Mouse (Mus musculus) myocyte (in vitro differentiated cells): ENCODE data around the gene Ank3.

Experiments
- E2F4 ChIP-seq: IDR thresholded peaks from one replicate; pipeline ENCODE4 v1.6.1; 2011; ENCODE audit warnings: mild to moderate bottlenecking, control low read depth, moderate library complexity; ENCODE audit not compliant: insufficient read depth
- MYOG ChIP-seq, 3 experiments: IDR thresholded peaks; one replicate each; pipeline ENCODE4 v1.6.1; 2011; ENCODE audit warnings: control low read depth in 2 of 3, low read depth in 2 of 3, mild to moderate bottlenecking in 2 of 3; ENCODE audit not compliant: insufficient read length in 2 of 3, control insufficient read depth in 1 of 3, insufficient read depth in 1 of 3
- POLR2A ChIP-seq: IDR thresholded peaks from one replicate; pipeline ENCODE4 v1.6.1; 2011; ENCODE audit warnings: low read depth, mild to moderate bottlenecking, control low read depth, moderate library complexity; ENCODE audit not compliant: insufficient read length
- POLR2AphosphoS2 ChIP-seq: IDR thresholded peaks from one replicate; pipeline ENCODE4 v1.6.1; 2011; ENCODE audit warnings: low read depth, control low read depth; ENCODE audit not compliant: insufficient read length
- REST ChIP-seq: IDR thresholded peaks from one replicate; pipeline ENCODE4 v1.6.1; 2011; ENCODE audit warnings: mild to moderate bottlenecking, control low read depth, moderate library complexity; ENCODE audit not compliant: insufficient read depth, insufficient read length
- SRF ChIP-seq: IDR thresholded peaks from one replicate; pipeline ENCODE4 v1.6.1; 2011; ENCODE audit warnings: low read depth; ENCODE audit not compliant: control insufficient read depth, insufficient read length
- TCF12 ChIP-seq: IDR thresholded peaks from one replicate; pipeline ENCODE4 v1.6.1; 2011; ENCODE audit warnings: mild to moderate bottlenecking, control low read depth; ENCODE audit not compliant: poor library complexity, insufficient read depth, severe bottlenecking
- USF1 ChIP-seq: IDR thresholded peaks from one replicate; pipeline ENCODE4 v1.6.1; 2011; ENCODE audit warnings: low read depth, mild to moderate bottlenecking, control low read depth, moderate library complexity

GRCm38 (mm10) chr10:69707844-69708550, 309.4 kb downstream of the Ank3 start:
- TF ChIP-seq TCF12 (no peak), MYOG (IDR thresholded peaks at IDR 0.05; ENCODE audit: control insufficient read depth in 1 of 3, insufficient read depth in 1 of 3, insufficient read length in 2 of 3, low read depth in 2 of 3) (no peak), POLR2A (no peak), POLR2AphosphoS2 (no peak), E2F4 (no peak), USF1 (no peak), SRF (no peak), REST (no peak)
